Mouse (Mus musculus) megakaryocyte, embryonic 14.5 days (primary cell): Measurements from ENCODE around the gene Ubap2.

Experiments
- FLI1 ChIP-seq: IDR thresholded peaks from 2 replicates; pipeline ENCODE4 v1.6.1; 2012; ENCODE audit warnings: low read length, inconsistent platforms, mixed read lengths
- GATA1 ChIP-seq: IDR thresholded peaks from 3 replicates; pipeline ENCODE4 v1.6.1; 2012; ENCODE audit warnings: mixed read lengths, low read length, inconsistent platforms, borderline replicate concordance

DNA sequence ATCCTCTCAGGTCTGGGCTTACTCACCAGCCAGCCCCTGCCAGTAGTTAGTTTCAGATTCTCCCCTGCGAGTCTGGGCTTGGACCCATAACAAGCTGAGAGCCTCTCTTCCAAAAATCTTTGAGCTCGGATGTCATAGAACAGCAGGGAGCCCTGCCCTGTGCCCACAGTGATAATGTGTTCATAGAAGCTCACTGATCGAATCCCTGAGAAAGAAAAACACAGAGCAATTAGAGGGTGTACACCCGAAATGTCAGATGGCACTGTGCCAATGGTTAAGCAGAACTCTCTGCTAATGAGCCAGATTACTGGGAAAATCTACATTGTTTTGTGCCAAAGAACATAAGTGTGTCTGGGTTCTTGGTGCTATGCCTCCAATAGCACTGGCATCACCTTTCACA lies 19.0 kb upstream of the Ubap2 start:
- TF ChIP-seq GATA1 (no peak), FLI1 (no peak)
